In the genomic region with DNA sequence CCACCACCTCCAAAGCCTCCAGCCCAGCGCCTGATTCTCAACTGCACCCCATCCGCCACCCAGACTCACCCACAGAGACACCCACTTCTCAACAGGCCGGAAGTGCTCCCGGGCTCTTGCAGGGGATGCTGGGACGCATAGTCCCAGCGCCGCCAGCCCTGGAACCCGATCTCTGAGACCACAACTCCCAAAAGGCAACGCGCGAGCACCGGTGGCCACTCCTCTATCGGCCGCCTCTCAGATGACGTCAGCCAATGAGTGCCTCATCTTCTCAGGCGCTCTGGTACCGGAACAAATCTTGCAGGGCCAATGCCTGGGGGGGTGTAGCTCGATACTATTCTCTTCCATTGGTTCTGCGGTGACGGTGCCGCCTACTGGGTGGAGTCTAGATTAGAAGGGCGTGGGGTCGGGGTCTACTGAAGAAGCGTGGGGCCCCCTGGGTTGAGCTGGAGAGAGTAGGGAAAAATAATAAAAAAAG, we compare ENCODE assay signal across 8 mouse cellular contexts. TPM values are rescaled to one million over a fixed set of nuclear protein-coding genes. Genes with fewer than 3 reads are reported as not detected.
DNase-seq lines count a peak whose midpoint lies in the region; ATAC-seq and TF ChIP-seq lines count a peak whose summit lies in the region.

A gene (minus strand): TSS at position 174 of the 478 bp plus-strand sequence.

- H3K27me3 ChIP-seq in embryonic facial prominence, embryonic 15.5 days = no peaks in the 10 kb centered on the region
- no peaks in the 10 kb centered on the region for H3K27me3 ChIP-seq in limb, embryonic 14.5 days (ENCODE audit: control insufficient read depth, insufficient read depth, low read length)
- no peaks in the 10 kb centered on the region for H3K27me3 ChIP-seq in midbrain, postnatal 0 days (ENCODE audit: insufficient read depth, low read length)

- DNase-seq in 416B (ENCODE audit: low read depth) = peak; percentile 98
- peak; percentile 96 for DNase-seq in heart, adult 8-10 months (ENCODE audit: low spot score)
- peak; percentile 99 for DNase-seq in kidney, adult 9 months
- peak; percentile 100 for DNase-seq in limb, embryonic 14.5 days (ENCODE audit: low spot score)
- peak; percentile 100 for DNase-seq in midbrain, postnatal 0 days (ENCODE audit: low spot score)
- DNase-seq in spleen, postnatal 14 days (ENCODE audit: low spot score in 2 of 2) = peak; percentile 76 to 86

- H3K36me3 ChIP-seq in embryonic facial prominence, embryonic 15.5 days = 0 out of 2 replicates have a peak, but pooled peaks cover 4% of the 10 kb centered on the region
- no peaks in the 10 kb centered on the region for H3K36me3 ChIP-seq in limb, embryonic 14.5 days (ENCODE audit: control insufficient read depth, insufficient read depth, low read length)
- H3K36me3 ChIP-seq in midbrain, postnatal 0 days (ENCODE audit: insufficient read depth, low read length) = no peaks in the 10 kb centered on the region

- no peak for TF ChIP-seq CTCF in bone marrow, adult 2 months (IDR thresholded peaks at IDR 0.05; ENCODE audit: control insufficient read depth, insufficient read depth, low read length)
- TF ChIP-seq CTCF in midbrain, postnatal 0 days (IDR thresholded peaks at IDR 0.05) = peak; percentile 49

- peak; percentile 37; the same call in 1 of the 2 replicates for TF ChIP-seq POLR2A in bone marrow, adult 2 months (IDR thresholded peaks at IDR 0.05; ENCODE audit: borderline replicate concordance, control insufficient read depth, low read depth, low read length)
- TF ChIP-seq POLR2A in limb, embryonic 14.5 days (IDR thresholded peaks at IDR 0.05; ENCODE audit: borderline replicate concordance, extremely low read depth, insufficient read depth, insufficient read length) = peak; percentile 50; the same call in 1 of the 2 replicates

- under 1% methylated on average over 24 of the region's 24 CpGs for WGBS in bone marrow, adult 2 months
- 0% methylated on average over 24 of the region's 24 CpGs for WGBS in embryonic facial prominence, embryonic 15.5 days
- 2% methylated on average over 24 of the region's 24 CpGs for WGBS in limb, embryonic 14.5 days
- WGBS in midbrain, postnatal 0 days = under 1% methylated on average over 24 of the region's 24 CpGs

- H3K4me3 ChIP-seq in bone marrow, adult 2 months (replicated peaks; ENCODE audit: control insufficient read depth, low read depth, low read length) = peak within 1 kb of the TSS; percentile 89
- peak within 1 kb of the TSS; percentile 66 for H3K4me3 ChIP-seq in embryonic facial prominence, embryonic 15.5 days (replicated peaks)
- peak within 1 kb of the TSS; percentile 57 for H3K4me3 ChIP-seq in limb, embryonic 14.5 days (replicated peaks; ENCODE audit: low read length)
- H3K4me3 ChIP-seq in midbrain, postnatal 0 days (ENCODE audit: low read depth, low read length) = peak within 1 kb of the TSS; percentile 47

- peak; percentile 96 for ATAC-seq in embryonic facial prominence, embryonic 15.5 days (ENCODE audit: insufficient number of reproducible peaks, low FRiP score, low TSS enrichment, low read depth)
- ATAC-seq in limb, embryonic 14.5 days (ENCODE audit: low FRiP score, low read depth) = peak; percentile 97
- ATAC-seq in midbrain, postnatal 0 days (ENCODE audit: low FRiP score) = peak; percentile 95

- peak within 1 kb of the TSS; percentile 44 for H3K9ac ChIP-seq in embryonic facial prominence, embryonic 15.5 days
- H3K9ac ChIP-seq in limb, embryonic 14.5 days (ENCODE audit: low read depth, low read length, severe bottlenecking) = peak within 1 kb of the TSS; percentile 62
- H3K9ac ChIP-seq in midbrain, postnatal 0 days (replicated peaks; ENCODE audit: low read length, poor library complexity, severe bottlenecking) = peak within 1 kb of the TSS; percentile 50

- peak within 1 kb of the TSS; percentile 65 for H3K4me2 ChIP-seq in embryonic facial prominence, embryonic 15.5 days (replicated peaks)
- peak within 1 kb of the TSS; percentile 76 for H3K4me2 ChIP-seq in limb, embryonic 14.5 days (replicated peaks; ENCODE audit: low read depth, low read length, severe bottlenecking)
- peak within 1 kb of the TSS; percentile 53 for H3K4me2 ChIP-seq in midbrain, postnatal 0 days (ENCODE audit: low read depth, low read length, poor library complexity, severe bottlenecking)

- H3K4me1 ChIP-seq in bone marrow, adult 2 months (ENCODE audit: control insufficient read depth, insufficient read depth, low read length) = no peaks in the 10 kb centered on the region
- H3K4me1 ChIP-seq in embryonic facial prominence, embryonic 15.5 days = peaks cover 7% of the 10 kb centered on the region
- peaks cover 9% of the 10 kb centered on the region for H3K4me1 ChIP-seq in limb, embryonic 14.5 days (ENCODE audit: control insufficient read depth, insufficient read depth, low read length)
- peaks cover 10% of the 10 kb centered on the region; the same call in 1 of the 2 replicates for H3K4me1 ChIP-seq in midbrain, postnatal 0 days (ENCODE audit: insufficient read depth, low read length)

- no peaks in the 10 kb centered on the region for H3K9me3 ChIP-seq in embryonic facial prominence, embryonic 15.5 days (replicated peaks)
- no peaks in the 10 kb centered on the region for H3K9me3 ChIP-seq in limb, embryonic 14.5 days (ENCODE audit: control insufficient read depth, low read length)
- no peaks in the 10 kb centered on the region for H3K9me3 ChIP-seq in midbrain, postnatal 0 days (ENCODE audit: low read length)

- peak within 1 kb of the TSS; percentile 56 for H3K27ac ChIP-seq in bone marrow, adult 2 months (ENCODE audit: control insufficient read depth, insufficient read depth, low read depth, low read length, poor library complexity)
- H3K27ac ChIP-seq in embryonic facial prominence, embryonic 15.5 days (replicated peaks) = peak within 1 kb of the TSS; percentile 51; the same call in 1 of the 2 replicates
- H3K27ac ChIP-seq in limb, embryonic 14.5 days (replicated peaks; ENCODE audit: low read depth, low read length) = 0 out of 2 replicates have a peak within 1 kb of the TSS, but pooled peaks have one; percentile 48
- peak within 1 kb of the TSS; percentile 55; the same call in 1 of the 2 replicates for H3K27ac ChIP-seq in midbrain, postnatal 0 days (ENCODE audit: low read depth, low read length)

RNA-seq across cellular contexts. Expression of the gene that starts here (rescaled TPM):
- 1.4 and 7.4 TPM in 2 replicates for polyA plus RNA-seq in bone marrow, adult 2 months (2011; ENCODE audit: insufficient read depth, insufficient read length, low replicate concordance, missing spikeins)
- polyA plus RNA-seq in embryonic facial prominence, embryonic 15.5 days (2015; fragmentation: Nextera tagmentation; extraction: Ambion mirVana) = 3.6 and 3.7 TPM in 2 replicates
- 1 to 10 TPM; 5.2 to 9.1 (median 7.8) TPM for total RNA-seq in heart, adult 8-10 months (2022)
- 3.6 and 3.9 TPM in 2 replicates for polyA plus RNA-seq in limb, embryonic 14.5 days (2012; rRNA removed)
- polyA plus RNA-seq in limb, embryonic 14.5 days (2014; fragmentation: Nextera tagmentation; extraction: Ambion mirVana) = 4.2 and 4.3 TPM in 2 replicates
- 12.3 and 16.6 TPM in 2 replicates for total RNA-seq in midbrain, postnatal 0 days (2014; rRNA removed)
- 1.9 and 2.5 TPM in 2 replicates for polyA plus RNA-seq in midbrain, postnatal 0 days (2015; fragmentation: Nextera tagmentation; extraction: Ambion mirVana)

Comparison
In these comparisons a context has a peak if more than half of its experiments do, and no peak if none do; other contexts are left out.
1. Peak in every context shown above with its lines: DNase-seq, ATAC-seq, H3K4me3 ChIP-seq and H3K27ac ChIP-seq.